Mouse (Mus musculus) midbrain, embryonic 13.5 days (tissue): ENCODE results near the gene Cmtm2b. TPM values are rescaled to one million over a fixed set of nuclear protein-coding genes. Genes with fewer than 3 reads are reported as not detected.

Experiments
- ATAC-seq: fragments of 200-750 bp; cut with Nextera tagmentation; 2 replicates; pipeline ENCODE4 v1.8.0; 2017; ENCODE audit warnings: mild to moderate bottlenecking, moderate TSS enrichment, moderate library complexity
- H3K27ac ChIP-seq: fragments of 300-500 bp; sonication (generic); 2 replicates; pipeline ENCODE4 v1.5.1; 2015; ENCODE audit warnings: inconsistent platforms, mild to moderate bottlenecking, moderate library complexity
- H3K27me3 ChIP-seq: fragments of 300-500 bp; sonication (generic); 2 replicates; pipeline ENCODE4 v1.6.1; 2015; ENCODE audit warnings: mild to moderate bottlenecking, inconsistent platforms
- H3K36me3 ChIP-seq: fragments of 300-500 bp; sonication (generic); 2 replicates; pipeline ENCODE4 v1.6.1; 2015; ENCODE audit warnings: mild to moderate bottlenecking, inconsistent platforms
- H3K4me1 ChIP-seq: fragments of 300-500 bp; sonication (generic); replicated peaks from 2 replicates; pipeline ENCODE4 v1.6.1; 2015; ENCODE audit warnings: inconsistent platforms
- H3K4me2 ChIP-seq: fragments of 300-500 bp; sonication (generic); replicated peaks from 2 replicates; pipeline ENCODE4 v1.6.1; 2015; ENCODE audit warnings: moderate library complexity, mild to moderate bottlenecking, inconsistent platforms
- H3K4me3 ChIP-seq: fragments of 300-500 bp; sonication (generic); replicated peaks from 2 replicates; pipeline ENCODE4 v1.5.1; 2015; ENCODE audit warnings: mild to moderate bottlenecking, inconsistent platforms
- H3K9ac ChIP-seq: fragments of 300-500 bp; sonication (generic); replicated peaks from 2 replicates; pipeline ENCODE4 v1.6.1; 2015; ENCODE audit warnings: mild to moderate bottlenecking, inconsistent platforms
- H3K9me3 ChIP-seq: fragments of 300-500 bp; sonication (generic); 2 replicates; pipeline ENCODE4 v1.6.1; 2016; ENCODE audit warnings: mild to moderate bottlenecking, inconsistent platforms
- WGBS: fragments of 180-500 bp; shearing (Covaris S2); methylation state at CpG from one replicate; pipeline ENCODE4 v1.1.7; 2015; 5-methylcytosine and 5-hydroxymethylcytosine counted together
- polyA plus RNA-seq: library from polyadenylated mRNA; unstranded; fragments of >200 nt; fragmentation: Nextera tagmentation; extraction: Ambion mirVana; gene quantifications from 2 replicates; pipeline ENCODE4 v1.2.1, GENCODE M21; 2015

The Cmtm2b gene
- polyA plus RNA-seq, 1 experiment from 2014 or later = not detected

GRCm38 (mm10) chr8:104346706-104347105, 24.7 kb downstream of the Cmtm2b start:
- 55% methylated on average over 12 of the region's 12 CpGs for WGBS
- no peaks in the 10 kb centered on the region for H3K9me3 ChIP-seq
- H3K4me3 ChIP-seq = no peak overlapping the region
- no peak overlapping the region for H3K4me2 ChIP-seq
- no peaks in the 10 kb centered on the region for H3K27me3 ChIP-seq
- peaks cover 15% of the 10 kb centered on the region; the same call in 1 of the 2 replicates for H3K36me3 ChIP-seq
- no peak for ATAC-seq
- H3K9ac ChIP-seq = no peak overlapping the region
- no peak overlapping the region for H3K27ac ChIP-seq
- no peaks in the 10 kb centered on the region for H3K4me1 ChIP-seq

DNA sequence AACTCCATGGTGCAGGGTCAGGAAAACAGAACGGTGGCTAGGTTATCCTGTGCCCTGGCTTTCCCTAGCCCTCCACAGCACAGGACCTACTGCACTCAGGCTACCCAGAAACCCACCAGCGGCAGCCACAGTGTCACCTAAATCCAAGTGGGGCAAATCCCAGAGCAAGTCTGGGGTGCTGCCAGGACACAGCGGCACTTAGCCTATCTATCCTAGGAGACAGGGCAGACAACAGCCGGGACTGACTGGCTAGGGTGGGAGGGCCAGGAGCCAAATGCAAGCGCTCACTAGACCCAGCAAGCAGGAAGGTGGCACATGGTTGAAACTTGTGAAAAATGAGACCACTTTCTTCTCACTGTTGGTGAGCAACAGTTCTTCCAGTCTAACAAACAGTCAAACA, 26.9 kb downstream of the Cmtm2b start:
- whole genome bisulfite sequencing = 89% methylated on average over 5 of the region's 5 CpGs
- Histone ChIP-seq H3K9me3 (no peaks in the 10 kb centered on the region), H3K36me3 (peaks cover 15% of the 10 kb centered on the region; the same call in 1 of the 2 replicates), H3K4me3 (no peak overlapping the region), H3K4me1 (peaks cover 14% of the 10 kb centered on the region), H3K4me2 (no peak overlapping the region), H3K27ac (no peak overlapping the region), H3K9ac (no peak overlapping the region), H3K27me3 (no peaks in the 10 kb centered on the region)
- ATAC-seq = no peak

GRCm38 (mm10) chr8:104350047-104350446, 28.0 kb downstream of the Cmtm2b start:
- H3K9me3 ChIP-seq = no peaks in the 10 kb centered on the region
- H3K27ac ChIP-seq = no peak overlapping the region
- H3K9ac ChIP-seq = no peak overlapping the region
- H3K4me1 ChIP-seq = peaks cover 14% of the 10 kb centered on the region
- H3K4me3 ChIP-seq = no peak overlapping the region
- peaks cover 25% of the 10 kb centered on the region for H3K36me3 ChIP-seq
- ATAC-seq = no peak
- H3K4me2 ChIP-seq = no peak overlapping the region
- no peaks in the 10 kb centered on the region for H3K27me3 ChIP-seq
- WGBS = 91% methylated on average over 13 of the region's 13 CpGs

GRCm38 (mm10) chr8:104353186-104353585, 31.2 kb downstream of the Cmtm2b start:
- Histone ChIP-seq H3K36me3 (peaks cover 21% of the 10 kb centered on the region), H3K27me3 (no peaks in the 10 kb centered on the region), H3K27ac (peak overlapping the region; percentile 25; the same call in 1 of the 2 replicates), H3K4me1 (peaks cover 14% of the 10 kb centered on the region), H3K4me3 (no peak overlapping the region), H3K4me2 (no peak overlapping the region), H3K9ac (no peak overlapping the region), H3K9me3 (no peaks in the 10 kb centered on the region)
- 59% methylated on average over 5 of the region's 5 CpGs for WGBS
- ATAC-seq = peak; percentile 81

DNA sequence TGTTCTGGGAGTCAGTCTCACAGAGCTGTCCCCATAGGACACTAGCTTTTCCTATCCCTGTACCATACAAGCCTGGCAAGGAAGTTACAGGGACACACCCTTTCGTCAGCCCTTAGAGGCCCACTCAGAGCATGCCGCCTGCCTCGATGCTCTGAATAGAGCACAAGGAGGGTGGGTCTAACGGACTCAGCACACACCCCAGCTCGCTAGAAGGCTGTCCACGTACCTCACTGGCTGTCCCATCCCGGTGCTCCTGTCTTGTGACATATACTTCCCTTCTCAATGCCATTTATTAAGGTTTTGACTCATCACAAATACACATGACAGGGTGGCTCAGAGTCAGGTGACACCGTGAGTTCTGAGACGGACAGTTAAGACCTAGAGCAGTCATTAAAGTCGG, 32.5 kb downstream of the Cmtm2b start:
- WGBS = 93% methylated on average over 10 of the region's 10 CpGs
- Histone ChIP-seq H3K27me3 (no peaks in the 10 kb centered on the region), H3K4me3 (no peak overlapping the region), H3K4me1 (peaks cover 25% of the 10 kb centered on the region), H3K9me3 (no peaks in the 10 kb centered on the region), H3K4me2 (no peak overlapping the region), H3K36me3 (peaks cover 21% of the 10 kb centered on the region), H3K27ac (no peak overlapping the region), H3K9ac (no peak overlapping the region)
- no peak for ATAC-seq

DNA sequence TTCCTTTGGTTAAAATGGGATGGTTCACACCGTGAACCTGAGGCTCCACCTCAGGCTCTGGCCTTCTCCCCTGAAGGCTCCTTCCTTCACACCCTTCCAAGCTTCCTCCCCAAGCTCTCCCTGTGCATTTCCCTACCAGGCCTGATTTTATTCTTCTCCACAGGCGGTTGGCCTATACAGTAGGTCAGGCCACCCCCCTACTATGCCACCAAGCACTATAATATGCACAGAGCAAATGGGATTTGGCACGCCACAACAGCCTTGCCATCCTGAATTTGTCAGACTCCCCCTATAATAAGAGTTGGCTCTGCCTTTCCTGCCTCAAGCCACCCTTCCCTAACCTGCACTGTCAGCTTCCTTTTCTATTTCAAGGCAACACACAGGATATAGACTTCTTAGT, 36.6 kb downstream of the Cmtm2b start:
- H3K27me3 ChIP-seq = no peaks in the 10 kb centered on the region
- ATAC-seq = 0 out of 2 replicates have a peak, but pooled peaks have one; percentile 25
- H3K9ac ChIP-seq = no peak overlapping the region
- peaks cover 18% of the 10 kb centered on the region for H3K4me1 ChIP-seq
- 53% methylated on average over 3 of the region's 3 CpGs for WGBS
- no peak overlapping the region for H3K27ac ChIP-seq
- H3K9me3 ChIP-seq = no peaks in the 10 kb centered on the region
- no peak overlapping the region for H3K4me3 ChIP-seq
- peaks cover 18% of the 10 kb centered on the region for H3K36me3 ChIP-seq
- no peak overlapping the region for H3K4me2 ChIP-seq

- WGBS = 64% methylated on average over 15 of the region's 15 CpGs
- Histone ChIP-seq H3K9me3 (no peaks in the 10 kb centered on the region), H3K27ac (no peak overlapping the region)
These were observed 37.9 kb downstream of the Cmtm2b start for GRCm38 (mm10) chr8:104359778-104360456.

DNA sequence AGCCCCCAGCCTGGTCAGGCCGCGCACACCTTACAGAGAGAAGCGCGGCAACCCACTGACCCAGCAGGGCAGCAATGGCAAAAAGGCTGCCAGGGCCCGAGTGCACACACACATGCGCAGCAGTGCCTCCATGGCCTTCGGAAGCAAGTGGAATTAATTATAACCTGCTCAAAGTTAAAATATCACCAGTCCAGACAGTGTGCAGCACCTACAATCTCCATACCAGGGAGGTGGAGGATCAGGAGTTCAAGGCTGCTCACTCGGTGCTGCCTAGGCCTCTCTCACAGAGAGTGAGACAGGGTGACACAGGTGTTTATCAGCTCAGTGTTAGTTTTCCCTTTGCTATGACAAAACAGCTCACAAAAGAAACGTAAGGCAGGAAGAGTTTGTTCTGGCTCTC, 43.7 kb downstream of the Cmtm2b start:
- no peak overlapping the region for H3K4me3 ChIP-seq
- H3K4me1 ChIP-seq = peaks cover 19% of the 10 kb centered on the region
- no peaks in the 10 kb centered on the region for H3K36me3 ChIP-seq
- H3K9ac ChIP-seq = no peak overlapping the region
- no peak overlapping the region for H3K27ac ChIP-seq
- ATAC-seq = no peak
- H3K27me3 ChIP-seq = no peaks in the 10 kb centered on the region
- 90% methylated on average over 9 of the region's 9 CpGs for WGBS
- no peak overlapping the region for H3K4me2 ChIP-seq
- H3K9me3 ChIP-seq = no peaks in the 10 kb centered on the region

More at GRCm38 (mm10) chr8:104359778-104360456, 37.9 kb downstream of the Cmtm2b start:
- peak; percentile 30; the same call in 1 of the 2 replicates for ATAC-seq
- Histone ChIP-seq H3K4me3 (no peak overlapping the region), H3K4me1 (peaks cover 18% of the 10 kb centered on the region), H3K27me3 (no peaks in the 10 kb centered on the region), H3K4me2 (no peak overlapping the region), H3K9ac (no peak overlapping the region), H3K36me3 (peaks cover 9% of the 10 kb centered on the region)

DNA sequence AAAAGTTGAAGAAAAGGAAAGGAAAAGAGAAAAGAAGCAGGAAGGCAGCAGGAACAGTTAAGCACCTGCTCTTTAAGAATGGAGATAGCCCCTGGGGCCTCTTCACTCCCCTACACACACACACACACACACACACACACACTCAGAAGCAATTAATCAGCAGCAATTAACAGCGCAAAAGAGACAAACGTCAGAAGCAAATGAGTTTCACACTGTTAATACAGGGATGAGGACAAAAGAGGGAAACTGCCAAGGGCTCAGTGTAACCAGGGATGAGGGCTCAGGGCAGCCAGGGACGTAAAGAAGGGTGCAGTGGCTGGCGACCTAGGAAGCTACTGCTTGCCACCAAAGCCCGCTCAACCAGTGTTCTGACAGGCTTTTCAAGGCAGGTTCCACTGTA, 45.4 kb downstream of the Cmtm2b start:
- H3K36me3 ChIP-seq = no peaks in the 10 kb centered on the region
- H3K9ac ChIP-seq = no peak overlapping the region
- peaks cover 19% of the 10 kb centered on the region for H3K4me1 ChIP-seq
- no peaks in the 10 kb centered on the region for H3K27me3 ChIP-seq
- no peak overlapping the region for H3K27ac ChIP-seq
- ATAC-seq = 0 out of 2 replicates have a peak, but pooled peaks have one; percentile 24
- no peak overlapping the region for H3K4me3 ChIP-seq
- H3K4me2 ChIP-seq = no peak overlapping the region
- whole genome bisulfite sequencing = 49% methylated on average over 5 of the region's 5 CpGs
- H3K9me3 ChIP-seq = no peaks in the 10 kb centered on the region

GRCm38 (mm10) chr8:104369591-104369990, 47.6 kb downstream of the Cmtm2b start:
- WGBS = 80% methylated on average over 12 of the region's 12 CpGs
- ATAC-seq = no peak
- H3K27ac ChIP-seq = no peak overlapping the region; the same call in 1 of the 2 replicates

DNA sequence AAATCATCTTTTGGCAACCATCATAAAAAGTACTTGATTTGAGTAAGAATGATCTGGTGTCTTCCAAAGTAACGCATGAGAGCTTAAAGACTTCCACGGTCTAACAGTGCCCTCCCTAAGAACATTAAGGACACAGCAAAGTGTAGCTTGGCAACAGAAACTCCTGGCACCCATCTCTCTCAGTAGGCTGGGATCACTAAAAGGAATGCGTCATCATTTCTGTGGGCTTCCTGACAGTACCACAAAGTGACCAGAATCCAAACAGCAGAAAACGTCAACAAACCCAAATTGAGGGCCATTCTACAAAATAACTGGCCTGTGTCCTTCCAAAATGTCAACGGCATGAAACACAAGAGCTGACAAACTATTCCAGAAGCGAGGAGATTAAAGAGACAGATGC, 48.0 kb downstream of the Cmtm2b start:
- no peaks in the 10 kb centered on the region for H3K9me3 ChIP-seq
- no peak for ATAC-seq
- peaks cover 30% of the 10 kb centered on the region for H3K4me1 ChIP-seq
- no peak overlapping the region for H3K9ac ChIP-seq
- H3K27me3 ChIP-seq = no peaks in the 10 kb centered on the region
- H3K4me2 ChIP-seq = no peak overlapping the region
- H3K36me3 ChIP-seq = no peaks in the 10 kb centered on the region
- H3K27ac ChIP-seq = no peak overlapping the region
- no peak overlapping the region for H3K4me3 ChIP-seq
- WGBS = 75% methylated on average over 6 of the region's 6 CpGs

More at GRCm38 (mm10) chr8:104369591-104369990, 47.6 kb downstream of the Cmtm2b start:
- Histone ChIP-seq H3K36me3 (no peaks in the 10 kb centered on the region), H3K27me3 (no peaks in the 10 kb centered on the region), H3K9ac (no peak overlapping the region), H3K4me1 (peaks cover 27% of the 10 kb centered on the region), H3K4me2 (no peak overlapping the region), H3K9me3 (no peaks in the 10 kb centered on the region), H3K4me3 (no peak overlapping the region)

DNA sequence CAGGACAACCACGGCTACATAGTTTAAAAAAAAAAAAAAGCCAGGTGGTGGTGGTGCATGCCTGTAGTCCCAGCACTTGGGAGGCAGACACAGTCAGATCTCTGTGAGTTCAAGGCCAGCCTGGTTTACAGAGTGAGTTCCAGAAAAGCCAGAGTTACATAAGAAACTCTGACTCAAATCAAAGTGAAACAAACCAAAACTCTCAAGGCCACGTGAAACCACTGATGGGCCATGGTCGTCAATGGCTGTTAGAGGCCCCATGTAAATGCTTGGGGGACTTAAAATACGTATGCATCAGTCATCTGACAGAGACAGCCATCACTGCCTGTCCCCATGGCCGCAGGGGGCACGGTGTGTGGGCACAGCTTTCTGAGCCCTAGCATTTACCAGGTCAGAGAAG, 49.1 kb downstream of the Cmtm2b start:
- Histone ChIP-seq H3K36me3 (no peaks in the 10 kb centered on the region), H3K9ac (no peak overlapping the region), H3K4me3 (no peak overlapping the region), H3K4me2 (no peak overlapping the region), H3K27ac (no peak overlapping the region), H3K9me3 (no peaks in the 10 kb centered on the region), H3K27me3 (no peaks in the 10 kb centered on the region), H3K4me1 (peaks cover 35% of the 10 kb centered on the region)
- no peak for ATAC-seq
- 92% methylated on average over 6 of the region's 6 CpGs for WGBS
